9 mouse cellular contexts compared by ENCODE assay signal in genomic region chr2:91682850-91683249, GRCm38 (mm10). TPM values are rescaled to one million over a fixed set of nuclear protein-coding genes. Genes with fewer than 3 reads are reported as not detected.
DNase-seq lines count a peak whose midpoint lies in the region; ATAC-seq lines count a peak whose summit lies in the region.
"Had no signal": no experiment of that assay in that cellular context is flagged by ENCODE, and none has a peak within 500 bp of the region (broad histone marks: within the 10 kb centered on the region; RNA-seq: fewer than 3 reads in every experiment).

No protein-coding gene starts in this region.

- peak; percentile 59 for DNase-seq in forebrain, embryonic 14.5 days (ENCODE audit: low spot score)
- peak; percentile 38 for DNase-seq in A20 (ENCODE audit: low read depth, low spot score)
- DNase-seq in c-Kit-negative CD71-positive TER-119-positive erythroid progenitor cells, embryonic 14.5 days (ENCODE audit: low read depth, low spot score): peak; percentile 16
- peak; percentile 49 to 71 for DNase-seq in frontal cortex, postnatal 36 days (ENCODE audit: low spot score in 2 of 2)
- peak; percentile 30 to 55 for DNase-seq in layer of hippocampus, postnatal 25 days (ENCODE audit: extremely low spot score in 1 of 2, low spot score in 1 of 2)

- no peaks in the 10 kb centered on the region for H3K9me3 ChIP-seq in forebrain, embryonic 14.5 days (replicated peaks; ENCODE audit: control insufficient read depth, low read length)
- H3K9me3 ChIP-seq in forebrain, embryonic 15.5 days: no peaks in the 10 kb centered on the region
- H3K9me3 ChIP-seq: limb, embryonic 13.5 days had no signal

- no peak overlapping the region for H3K4me2 ChIP-seq in forebrain, embryonic 14.5 days (ENCODE audit: low read length)
- no peak overlapping the region for H3K4me2 ChIP-seq in forebrain, embryonic 15.5 days (replicated peaks)
- H3K4me2 ChIP-seq: limb, embryonic 13.5 days had no signal

- ATAC-seq in forebrain, embryonic 14.5 days: no peak
- ATAC-seq in forebrain, embryonic 15.5 days (replicated peaks): no peak
- ATAC-seq in megakaryocyte progenitor cell, adult 5-6 weeks (replicated peaks; ENCODE audit: poor library complexity): peak; percentile 94
- no peak for ATAC-seq in inflammation-experienced regulatory T-cells, adult 6 months

- no peak overlapping the region for H3K4me3 ChIP-seq in forebrain, embryonic 14.5 days (ENCODE audit: low read depth, low read length)
- H3K4me3 ChIP-seq in forebrain, embryonic 15.5 days: no peak overlapping the region
- H3K4me3 ChIP-seq: limb, embryonic 13.5 days had no signal

- no peaks in the 10 kb centered on the region for H3K4me1 ChIP-seq in forebrain, embryonic 14.5 days (ENCODE audit: control insufficient read depth, insufficient read depth, low read length)
- no peaks in the 10 kb centered on the region for H3K4me1 ChIP-seq in forebrain, embryonic 15.5 days
- H3K4me1 ChIP-seq: limb, embryonic 13.5 days had no signal

- H3K9ac ChIP-seq in forebrain, embryonic 14.5 days (ENCODE audit: low read length): no peak overlapping the region
- H3K9ac ChIP-seq in forebrain, embryonic 15.5 days (replicated peaks): no peak overlapping the region
- H3K9ac ChIP-seq: limb, embryonic 13.5 days had no signal

- 52% methylated on average over 4 of the region's 4 CpGs for WGBS in forebrain, embryonic 14.5 days
- 52% methylated on average over 4 of the region's 4 CpGs for whole genome bisulfite sequencing in forebrain, embryonic 15.5 days

- no peaks in the 10 kb centered on the region for H3K27me3 ChIP-seq in forebrain, embryonic 14.5 days (replicated peaks; ENCODE audit: control insufficient read depth, insufficient read depth, low read length)
- no peaks in the 10 kb centered on the region for H3K27me3 ChIP-seq in forebrain, embryonic 15.5 days
- H3K27me3 ChIP-seq: limb, embryonic 13.5 days had no signal

- peaks cover 73% of the 10 kb centered on the region for H3K36me3 ChIP-seq in forebrain, embryonic 14.5 days (ENCODE audit: control insufficient read depth, insufficient read depth, low read length)
- peaks cover 65% of the 10 kb centered on the region for H3K36me3 ChIP-seq in forebrain, embryonic 15.5 days

- H3K27ac ChIP-seq in forebrain, embryonic 14.5 days (ENCODE audit: low read depth, low read length): no peak overlapping the region
- H3K27ac ChIP-seq in forebrain, embryonic 15.5 days (replicated peaks): no peak overlapping the region
- H3K27ac ChIP-seq: limb, embryonic 13.5 days had no signal

RNA-seq across cellular contexts. Expression of gene Atg13, which starts 27.5 kb away (rescaled TPM):
- polyA plus RNA-seq in forebrain, embryonic 14.5 days (2014; fragmentation: Nextera tagmentation; extraction: Ambion mirVana): 40.4 and 43.3 TPM in 2 replicates
- 38.4 and 40.4 TPM in 2 replicates for polyA plus RNA-seq in forebrain, embryonic 15.5 days (2015; fragmentation: Nextera tagmentation; extraction: Ambion mirVana)
- 10 to 100 TPM; 72.0 to 74.3 TPM for total RNA-seq in layer of hippocampus, postnatal 25 days (2021)
- total RNA-seq in megakaryocyte progenitor cell, adult 5-6 weeks (2015): 24.0 and 25.0 TPM in 2 replicates
- total RNA-seq in megakaryocyte progenitor cell, adult 5-6 weeks (2017): 5.7 and 10.1 TPM in 2 replicates
- 10 to 100 TPM; 23.5 to 30.7 (median 27.4) TPM for polyA plus RNA-seq in inflammation-experienced regulatory T-cells, adult 6 months (2017; shearing (Covaris generic))

RNA-seq across cellular contexts. Expression of gene Harbi1, which starts 27.8 kb away (rescaled TPM):
- 11.8 and 13.5 TPM in 2 replicates for polyA plus RNA-seq in forebrain, embryonic 14.5 days (2014; fragmentation: Nextera tagmentation; extraction: Ambion mirVana)
- 20.4 and 23.7 TPM in 2 replicates for polyA plus RNA-seq in forebrain, embryonic 15.5 days (2015; fragmentation: Nextera tagmentation; extraction: Ambion mirVana)
- total RNA-seq in layer of hippocampus, postnatal 25 days (2021): 1 to 10 TPM; 7.1 to 7.9 TPM
- total RNA-seq in megakaryocyte progenitor cell, adult 5-6 weeks (2015): 4.6 and 7.7 TPM in 2 replicates
- 20.6 and 24.2 TPM in 2 replicates for total RNA-seq in megakaryocyte progenitor cell, adult 5-6 weeks (2017)
- polyA plus RNA-seq in inflammation-experienced regulatory T-cells, adult 6 months (2017; shearing (Covaris generic)): 10 to 100 TPM; 10.1 to 17.8 (median 12.1) TPM

RNA-seq across cellular contexts. Expression of gene Arhgap1, which starts 33.2 kb away (rescaled TPM):
- 87.9 and 89.6 TPM in 2 replicates for polyA plus RNA-seq in forebrain, embryonic 14.5 days (2014; fragmentation: Nextera tagmentation; extraction: Ambion mirVana)
- polyA plus RNA-seq in forebrain, embryonic 15.5 days (2015; fragmentation: Nextera tagmentation; extraction: Ambion mirVana): 88.7 and 92.7 TPM in 2 replicates
- total RNA-seq in layer of hippocampus, postnatal 25 days (2021): 10 to 100 TPM; 64.1 to 68.9 TPM
- total RNA-seq in megakaryocyte progenitor cell, adult 5-6 weeks (2015): 66.3 and 67.1 TPM in 2 replicates
- total RNA-seq in megakaryocyte progenitor cell, adult 5-6 weeks (2017): 45.0 and 58.6 TPM in 2 replicates
- 100 to 1,000 TPM; 133 to 161 (median 149) TPM for polyA plus RNA-seq in inflammation-experienced regulatory T-cells, adult 6 months (2017; shearing (Covaris generic))

RNA-seq across cellular contexts. Expression of gene Zfp408, which starts 33.3 kb away (rescaled TPM):
- 5.2 and 7.5 TPM in 2 replicates for polyA plus RNA-seq in forebrain, embryonic 14.5 days (2014; fragmentation: Nextera tagmentation; extraction: Ambion mirVana)
- 13.8 and 14.8 TPM in 2 replicates for polyA plus RNA-seq in forebrain, embryonic 15.5 days (2015; fragmentation: Nextera tagmentation; extraction: Ambion mirVana)
- 10 to 100 TPM in 1 of 2 experiments, 1 to 10 TPM in 1; 8.9 to 12.1 TPM for total RNA-seq in layer of hippocampus, postnatal 25 days (2021)
- total RNA-seq in megakaryocyte progenitor cell, adult 5-6 weeks (2015): 4.9 and 5.2 TPM in 2 replicates
- total RNA-seq in megakaryocyte progenitor cell, adult 5-6 weeks (2017): 9.2 and 11.1 TPM in 2 replicates
- 10 to 100 TPM in 2 of 3 experiments, 1 to 10 TPM in 1; 5.6 to 16.3 (median 12.4) TPM for polyA plus RNA-seq in inflammation-experienced regulatory T-cells, adult 6 months (2017; shearing (Covaris generic))

RNA-seq across cellular contexts. Expression of gene F2, which starts 46.6 kb away (rescaled TPM):
- 0.11 and 0.14 TPM in 2 replicates for polyA plus RNA-seq in forebrain, embryonic 14.5 days (2014; fragmentation: Nextera tagmentation; extraction: Ambion mirVana)
- polyA plus RNA-seq in forebrain, embryonic 15.5 days (2015; fragmentation: Nextera tagmentation; extraction: Ambion mirVana): 0.13 and 0.38 TPM in 2 replicates
- total RNA-seq in layer of hippocampus, postnatal 25 days (2021): not detected
- not detected in 2 replicates for total RNA-seq in megakaryocyte progenitor cell, adult 5-6 weeks (2015)
- total RNA-seq in megakaryocyte progenitor cell, adult 5-6 weeks (2017): not detected in 2 replicates
- under 1 TPM in 1 of 3 experiments, not detected in 2; 0.24 TPM for polyA plus RNA-seq in inflammation-experienced regulatory T-cells, adult 6 months (2017; shearing (Covaris generic))
